Mouse (Mus musculus): ENCODE results near the gene Oaz1. TPM values are rescaled to one million over a fixed set of nuclear protein-coding genes. Genes with fewer than 3 reads are reported as not detected.
"Not testable (repeated sequence)": the region's sequence is repeated elsewhere in the genome, so short reads cannot be mapped to it uniquely, and the experiment has no call there.

Oaz1 gene
- polyA plus RNA-seq, 1 experiment from 2014 or later, result 1,564 TPM

DNA sequence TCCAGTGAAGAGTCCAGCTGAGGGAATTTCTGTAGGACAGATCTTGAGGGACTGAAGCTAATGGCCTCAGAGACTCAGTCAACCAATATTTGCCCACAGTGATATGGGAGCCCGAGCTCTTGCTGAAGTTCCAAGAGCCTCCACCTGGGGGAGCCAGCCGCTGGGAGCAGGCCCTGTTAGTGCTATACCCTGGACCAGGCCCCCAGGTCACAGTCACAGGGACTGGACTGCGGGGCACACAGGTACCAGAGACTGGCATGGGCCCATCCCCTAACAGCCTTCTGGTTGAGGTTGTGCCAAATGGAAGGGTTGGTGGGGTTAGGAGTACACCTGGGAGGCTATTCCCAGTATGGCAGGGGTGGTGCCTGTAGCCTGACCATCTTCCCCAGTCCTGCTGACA is 20.5 kb upstream of the Oaz1 start:
- Histone ChIP-seq H3K27me3 (peaks cover 53% of the 10 kb centered on the region), H3K4me3 (no peak overlapping the region), H3K4me1 (peaks cover 42% of the 10 kb centered on the region), H3K27ac (replicated peaks) (no peak overlapping the region), H3K4me2 (replicated peaks) (no peak overlapping the region), H3K9ac (replicated peaks) (no peak overlapping the region), H3K9me3 (no peaks in the 10 kb centered on the region), H3K36me3 (peaks cover 45% of the 10 kb centered on the region)
- 10% methylated on average over 3 of the region's 3 CpGs for whole genome bisulfite sequencing
- peak; percentile 39; the same call in 1 of the 2 replicates for ATAC-seq (ENCODE audit: low FRiP score, low read depth)

DNA sequence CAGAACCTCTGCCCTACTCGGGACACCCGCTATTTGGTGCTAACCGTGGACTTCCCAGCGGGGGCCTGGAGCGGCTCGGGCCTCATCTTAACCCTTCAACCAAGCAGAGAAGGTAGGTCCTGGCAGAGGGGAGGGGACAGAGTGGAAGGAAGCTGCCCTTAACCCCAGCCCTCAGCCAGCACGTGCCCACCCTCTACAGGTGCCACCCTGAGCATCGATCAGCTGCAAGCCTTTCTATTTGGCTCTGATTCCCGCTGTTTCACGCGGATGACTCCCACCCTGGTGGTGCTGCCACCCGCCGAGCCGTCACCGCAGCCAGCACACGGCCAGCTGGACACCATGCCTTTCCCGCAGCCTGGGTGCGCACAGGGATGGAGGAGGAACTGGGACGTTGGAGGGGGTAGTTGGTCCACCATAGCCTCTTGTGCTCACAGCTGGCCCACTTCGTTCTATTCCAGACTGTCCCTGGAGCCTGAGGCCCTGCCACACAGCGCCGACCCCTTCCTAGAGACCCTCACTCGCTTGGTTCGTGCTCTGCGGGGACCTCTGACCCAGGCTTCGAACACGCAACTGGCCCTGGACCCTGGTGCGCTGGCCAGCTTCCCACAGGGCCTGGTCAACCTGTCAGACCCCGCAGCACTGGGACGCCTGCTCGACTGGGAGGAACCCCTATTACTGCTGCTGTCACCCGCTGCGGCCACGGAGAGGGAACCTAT is 20.0 kb upstream of the Oaz1 start:
- Histone ChIP-seq H3K27ac (replicated peaks) (peak overlapping the region; percentile 83), H3K4me3 (peak overlapping the region; percentile 54), H3K36me3 (peaks cover 39% of the 10 kb centered on the region), H3K4me2 (replicated peaks) (peak overlapping the region; percentile 96), H3K9ac (replicated peaks) (peak overlapping the region; percentile 78), H3K4me1 (peaks cover 42% of the 10 kb centered on the region), H3K9me3 (no peaks in the 10 kb centered on the region), H3K27me3 (peaks cover 56% of the 10 kb centered on the region)
- ATAC-seq (ENCODE audit: low FRiP score, low read depth), result peak; percentile 16
- 39% methylated on average over 34 of the region's 34 CpGs for WGBS

DNA sequence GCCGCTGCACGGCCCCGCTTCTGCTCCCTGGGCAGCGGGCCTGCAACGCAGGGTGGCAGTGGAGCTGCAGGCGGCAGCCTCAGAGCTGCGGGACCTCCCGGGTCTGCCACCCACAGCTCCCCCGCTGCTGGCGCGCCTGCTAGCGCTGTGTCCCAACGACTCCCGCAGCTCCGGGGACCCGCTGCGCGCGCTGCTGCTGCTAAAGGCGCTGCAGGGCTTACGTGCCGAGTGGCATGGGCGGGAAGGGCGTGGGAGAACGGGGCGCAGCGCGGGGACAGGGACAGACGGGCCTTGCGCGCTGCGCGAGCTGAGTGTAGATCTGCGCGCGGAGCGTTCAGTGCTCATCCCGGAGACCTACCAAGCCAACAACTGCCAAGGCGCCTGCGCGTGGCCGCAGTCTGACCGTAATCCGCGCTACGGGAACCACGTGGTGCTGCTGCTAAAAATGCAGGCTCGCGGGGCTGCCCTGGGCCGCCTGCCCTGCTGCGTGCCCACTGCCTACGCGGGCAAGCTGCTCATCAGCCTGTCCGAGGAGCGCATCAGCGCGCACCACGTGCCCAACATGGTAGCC is 19.3 kb upstream of the Oaz1 start:
- WGBS, result under 1% methylated on average over 53 of the region's 58 CpGs
- peak; percentile 86 for ATAC-seq (ENCODE audit: low FRiP score, low read depth)
- Histone ChIP-seq H3K4me3 (peak overlapping the region; percentile 54), H3K27ac (replicated peaks) (peak overlapping the region; percentile 83), H3K36me3 (peaks cover 33% of the 10 kb centered on the region), H3K9ac (replicated peaks) (peak overlapping the region; percentile 78), H3K4me1 (peaks cover 42% of the 10 kb centered on the region), H3K4me2 (replicated peaks) (peak overlapping the region; percentile 96), H3K9me3 (no peaks in the 10 kb centered on the region), H3K27me3 (peaks cover 56% of the 10 kb centered on the region)

DNA sequence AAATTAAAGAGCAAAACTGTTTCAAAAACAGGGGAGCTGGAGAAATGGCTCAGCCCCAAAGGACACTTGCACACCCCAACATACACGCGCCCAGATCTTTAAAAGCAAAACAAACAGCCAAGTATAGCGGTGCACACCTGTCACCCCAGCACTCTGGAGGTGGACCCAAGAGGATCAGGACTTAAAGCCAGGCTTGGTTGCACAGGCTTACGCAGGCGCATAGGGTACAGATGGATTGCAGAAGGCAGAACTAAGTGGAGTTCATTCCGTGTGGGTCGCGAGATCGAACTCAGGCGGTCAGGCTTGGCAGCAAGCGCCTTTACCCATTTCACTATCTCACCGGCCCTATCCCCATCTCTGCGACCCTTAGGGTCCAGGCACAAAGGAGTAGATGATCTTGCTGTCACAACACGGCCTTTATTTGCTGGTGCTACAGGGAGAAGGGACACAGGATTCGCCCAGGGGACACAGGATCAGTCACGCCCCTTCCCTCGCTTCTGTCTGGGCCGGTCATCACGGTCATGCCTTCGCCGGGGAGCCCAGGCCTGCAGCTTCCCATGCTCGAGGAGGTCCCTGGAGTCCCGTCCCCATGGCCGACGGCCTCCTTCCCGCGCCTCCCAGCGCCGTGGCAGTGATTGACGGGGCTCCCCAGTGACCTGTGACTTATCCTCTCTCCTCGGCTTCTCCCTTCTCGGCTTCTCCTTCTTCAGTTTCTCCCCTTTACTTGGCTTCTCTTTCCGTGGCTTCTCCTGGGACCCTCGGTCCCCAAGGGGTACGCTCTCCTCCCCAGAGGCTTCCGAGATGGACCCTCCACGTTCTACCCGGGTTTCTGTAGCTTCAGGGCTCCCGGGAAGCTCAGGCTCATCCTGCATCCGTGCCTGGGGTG is 18.1 kb upstream of the Oaz1 start:
- Histone ChIP-seq H3K4me2 (replicated peaks) (peak overlapping the region; percentile 96), H3K9me3 (no peaks in the 10 kb centered on the region), H3K27ac (replicated peaks) (no peak overlapping the region; the same call in 1 of the 2 replicates), H3K4me3 (peak overlapping the region; percentile 14; the same call in 1 of the 2 replicates), H3K9ac (replicated peaks) (peak overlapping the region; percentile 78), H3K36me3 (peaks cover 21% of the 10 kb centered on the region), H3K27me3 (peaks cover 56% of the 10 kb centered on the region), H3K4me1 (peaks cover 42% of the 10 kb centered on the region)
- no peak for ATAC-seq (ENCODE audit: low FRiP score, low read depth)
- 14% methylated on average over 40 of the region's 40 CpGs for WGBS

DNA sequence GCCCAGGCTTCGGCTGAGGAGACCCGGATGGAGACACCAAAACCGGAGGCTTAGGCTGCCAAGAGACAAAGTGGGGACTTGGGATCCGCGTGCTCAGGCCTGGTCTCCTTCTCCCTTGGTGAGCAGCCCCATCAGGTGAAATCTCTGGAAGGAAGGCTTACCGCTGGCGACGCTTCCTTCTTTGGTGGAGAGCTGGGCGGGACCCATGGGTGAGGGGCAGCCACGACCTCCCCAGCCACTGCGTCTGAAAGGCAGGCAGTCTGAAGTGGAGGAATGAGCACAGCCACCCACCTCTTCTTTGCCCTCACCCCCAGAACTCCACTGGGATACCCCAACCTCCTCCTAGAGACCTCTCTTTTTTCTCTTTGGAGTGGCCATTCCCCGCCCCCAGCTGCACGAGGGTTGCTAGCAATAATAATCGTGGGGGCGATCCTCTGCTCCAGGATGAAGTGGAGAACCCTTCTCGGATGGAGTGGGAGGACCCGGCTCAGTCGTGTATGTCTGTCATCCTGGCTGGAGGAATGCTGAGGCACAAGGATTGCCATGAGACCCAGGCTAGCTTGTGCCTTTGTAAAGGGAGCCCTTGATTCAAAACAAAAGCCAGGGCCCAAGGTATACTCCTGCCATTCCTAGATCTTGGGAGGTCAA is 17.3 kb upstream of the Oaz1 start:
- Histone ChIP-seq H3K27me3 (peaks cover 56% of the 10 kb centered on the region), H3K4me3 (peak overlapping the region; percentile 14; the same call in 1 of the 2 replicates), H3K9me3 (no peaks in the 10 kb centered on the region), H3K4me2 (replicated peaks) (peak overlapping the region; percentile 96), H3K27ac (replicated peaks) (no peak overlapping the region), H3K36me3 (peaks cover 13% of the 10 kb centered on the region), H3K9ac (replicated peaks) (peak overlapping the region; percentile 39), H3K4me1 (peaks cover 42% of the 10 kb centered on the region)
- WGBS, result 11% methylated on average over 18 of the region's 18 CpGs
- no peak for ATAC-seq (ENCODE audit: low FRiP score, low read depth)

DNA sequence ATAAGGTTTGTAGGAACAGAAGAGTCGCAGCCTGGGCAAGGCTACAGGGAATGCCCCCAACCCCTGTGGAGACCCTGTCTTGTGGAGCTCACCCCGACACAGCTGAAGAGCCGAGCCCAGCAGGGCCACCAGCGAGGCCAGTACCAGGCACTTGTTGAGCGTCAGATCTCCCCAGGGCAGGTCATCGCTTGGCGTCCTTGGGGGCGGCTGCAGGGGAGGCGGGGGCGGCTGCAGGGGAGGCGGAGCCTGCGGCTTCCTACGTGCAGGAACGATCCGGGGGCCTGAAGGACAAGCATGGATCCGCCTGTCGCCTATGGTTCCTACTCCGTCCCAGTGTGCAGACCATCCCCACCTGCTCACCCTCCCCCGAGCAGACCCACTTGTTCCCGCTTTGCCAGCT is 16.4 kb upstream of the Oaz1 start:
- no peaks in the 10 kb centered on the region for H3K9me3 ChIP-seq
- H3K9ac ChIP-seq (replicated peaks), result no peak overlapping the region
- 4% methylated on average over 19 of the region's 20 CpGs for WGBS
- peaks cover 42% of the 10 kb centered on the region for H3K4me1 ChIP-seq
- H3K4me2 ChIP-seq (replicated peaks), result peak overlapping the region; percentile 14; the same call in 1 of the 2 replicates
- H3K27ac ChIP-seq (replicated peaks), result no peak overlapping the region
- ATAC-seq (ENCODE audit: low FRiP score, low read depth), result no peak
- H3K36me3 ChIP-seq, result peaks cover 4% of the 10 kb centered on the region; the same call in 1 of the 2 replicates
- H3K4me3 ChIP-seq, result no peak overlapping the region
- peaks cover 56% of the 10 kb centered on the region for H3K27me3 ChIP-seq

DNA sequence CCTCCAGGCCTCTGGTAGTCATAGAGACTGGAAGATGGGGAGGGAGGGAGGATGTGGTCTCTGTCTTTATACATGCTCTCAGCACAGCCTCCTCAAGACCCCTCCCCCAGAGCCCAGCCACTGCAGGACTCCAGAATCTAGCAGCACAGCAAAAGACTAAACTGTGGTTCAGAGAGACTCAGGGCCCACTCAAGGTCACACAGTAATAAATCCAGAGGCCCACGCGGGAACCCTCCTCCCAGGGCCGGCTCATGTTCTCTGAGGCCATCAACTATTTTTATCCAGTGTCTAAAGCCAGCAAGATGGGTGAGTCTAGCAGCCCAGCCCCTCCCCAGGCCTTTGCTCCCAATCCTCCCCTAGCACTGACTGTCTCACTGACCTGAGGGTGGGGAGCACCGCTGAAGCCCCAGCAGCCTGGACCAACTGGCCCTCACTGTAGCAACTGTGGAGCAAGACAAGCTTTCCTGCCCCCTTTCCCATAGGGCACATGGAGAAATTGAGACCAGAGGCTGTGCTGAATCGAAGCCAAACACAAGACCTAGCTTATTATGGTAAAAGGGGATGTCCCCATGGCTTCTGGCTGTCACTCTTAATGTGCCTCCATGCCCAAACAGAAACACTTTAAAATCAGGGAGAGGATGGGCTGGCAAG is 13.9 kb upstream of the Oaz1 start:
- no peak for ATAC-seq (ENCODE audit: low FRiP score, low read depth)
- H3K4me3 ChIP-seq, result no peak overlapping the region
- no peak overlapping the region for H3K4me2 ChIP-seq (replicated peaks)
- H3K9me3 ChIP-seq, result no peaks in the 10 kb centered on the region
- no peak overlapping the region for H3K27ac ChIP-seq (replicated peaks)
- 66% methylated on average over 5 of the region's 5 CpGs for WGBS
- H3K4me1 ChIP-seq, result peaks cover 25% of the 10 kb centered on the region
- H3K27me3 ChIP-seq, result peaks cover 33% of the 10 kb centered on the region
- 0 out of 2 replicates have a peak overlapping the region, but pooled peaks have one; percentile 2 for H3K9ac ChIP-seq (replicated peaks)
- H3K36me3 ChIP-seq, result no peaks in the 10 kb centered on the region

DNA sequence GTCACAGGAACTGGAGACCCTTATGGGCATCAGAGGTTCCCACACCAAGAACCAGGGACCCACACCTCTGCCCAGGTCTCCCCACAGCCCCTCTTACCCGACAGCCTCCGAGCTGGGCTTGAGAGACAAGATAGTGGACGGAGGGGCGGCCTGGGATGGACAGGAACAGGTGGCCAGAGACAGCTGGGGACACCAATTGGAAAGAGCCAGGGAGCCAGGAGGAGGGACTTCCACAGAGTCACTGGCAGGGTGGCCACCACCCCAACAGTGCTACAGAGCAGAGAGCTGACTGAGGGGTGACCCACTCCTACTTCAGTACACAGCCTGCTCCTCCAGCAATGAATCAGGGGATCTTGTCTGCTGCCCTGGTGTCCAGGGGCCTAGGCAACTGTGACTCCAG is 13.1 kb upstream of the Oaz1 start, which contains the start of gene Jsrp1:
Jsrp1 (minus strand) TSS at position 133 of the 400 bp plus-strand sequence.
- Histone ChIP-seq H3K9ac (replicated peaks) (0 out of 2 replicates have a peak within 1 kb of the TSS, but pooled peaks have one; percentile 2), H3K4me3 (no peak within 1 kb of the TSS), H3K9me3 (no peaks in the 10 kb centered on the region), H3K27me3 (peaks cover 26% of the 10 kb centered on the region), H3K36me3 (no peaks in the 10 kb centered on the region), H3K4me1 (peaks cover 17% of the 10 kb centered on the region), H3K4me2 (replicated peaks) (no peak within 1 kb of the TSS), H3K27ac (replicated peaks) (no peak within 1 kb of the TSS)
- 82% methylated on average over 4 of the region's 4 CpGs for WGBS
- ATAC-seq (ENCODE audit: low FRiP score, low read depth), result no peak

DNA sequence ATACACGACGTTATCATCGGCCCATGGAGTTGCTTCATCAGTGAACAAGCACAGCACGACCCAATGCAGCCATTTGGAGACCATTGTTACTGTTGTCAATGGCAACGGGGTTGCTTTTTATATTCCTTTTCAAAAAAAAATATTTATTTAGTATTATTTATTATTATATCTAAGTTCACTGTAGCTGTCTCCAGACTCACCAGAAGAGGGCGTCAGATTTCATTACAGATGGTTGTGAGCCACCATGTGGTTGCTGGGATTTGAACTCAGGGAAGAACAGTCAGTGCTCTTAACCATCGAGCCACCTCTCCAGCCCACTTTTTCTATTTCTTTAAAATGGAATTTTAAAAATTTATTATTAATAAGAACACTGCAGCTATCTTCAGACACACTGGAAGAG is 11.7 kb upstream of the Oaz1 start:
- no peak overlapping the region for H3K4me2 ChIP-seq (replicated peaks)
- no peak overlapping the region for H3K27ac ChIP-seq (replicated peaks)
- H3K27me3 ChIP-seq, result peaks cover 12% of the 10 kb centered on the region
- no peak overlapping the region for H3K9ac ChIP-seq (replicated peaks)
- no peaks in the 10 kb centered on the region for H3K9me3 ChIP-seq
- peaks cover 6% of the 10 kb centered on the region for H3K4me1 ChIP-seq
- H3K36me3 ChIP-seq, result no peaks in the 10 kb centered on the region
- no peak overlapping the region for H3K4me3 ChIP-seq
- 65% methylated on average over 7 of the region's 7 CpGs for WGBS
- no peak for ATAC-seq (ENCODE audit: low FRiP score, low read depth)

DNA sequence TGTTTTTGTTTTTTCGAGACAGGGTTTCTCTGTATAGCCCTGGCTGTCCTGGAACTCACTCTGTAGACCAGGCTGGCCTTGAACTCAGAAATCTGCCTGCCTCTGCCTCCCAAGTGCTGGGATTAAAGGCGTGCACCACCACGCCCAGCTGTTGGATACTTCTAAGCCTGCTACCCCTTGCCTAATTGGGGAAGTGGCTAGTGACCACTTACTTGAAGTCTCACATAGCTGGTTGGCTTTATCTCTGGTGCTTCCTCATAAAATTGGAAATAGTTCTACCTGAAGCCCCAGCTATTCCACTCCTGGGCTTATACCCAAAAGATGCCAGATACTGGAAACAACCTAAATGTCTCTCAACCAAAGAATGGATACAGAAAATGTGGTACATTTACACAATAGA is 10.2 kb upstream of the Oaz1 start:
- not testable (repeated sequence) for H3K27ac ChIP-seq (replicated peaks)
- 83% methylated on average over 3 of the region's 3 CpGs for WGBS

DNA sequence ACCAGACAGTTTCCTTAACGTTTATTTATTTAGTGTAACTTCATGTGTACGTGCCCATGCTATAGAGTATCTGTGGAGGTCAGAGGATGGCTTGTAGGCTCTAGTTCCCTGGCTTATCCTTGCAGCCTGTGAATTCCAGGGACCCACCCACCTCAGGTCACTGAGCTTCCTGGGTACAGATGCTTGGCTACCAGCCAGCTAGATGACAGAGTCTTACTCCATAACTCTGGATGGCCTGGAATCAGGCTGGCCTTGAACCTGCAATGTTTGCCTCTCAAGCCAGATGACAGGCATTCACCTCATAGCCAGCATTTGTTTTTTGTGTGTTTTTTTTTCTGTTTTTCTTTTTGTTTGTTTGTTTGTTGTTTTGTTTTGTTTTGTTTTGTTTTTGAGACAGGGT is 9.3 kb upstream of the Oaz1 start:
- no peaks in the 10 kb centered on the region; the same call in 1 of the 2 replicates for H3K27me3 ChIP-seq
- no peak overlapping the region for H3K4me2 ChIP-seq (replicated peaks)
- H3K4me3 ChIP-seq, result no peak overlapping the region
- no peak overlapping the region for H3K9ac ChIP-seq (replicated peaks)
- no peak overlapping the region for H3K27ac ChIP-seq (replicated peaks)
- WGBS, result 90% methylated on average over 2 of the region's 2 CpGs
- no peak for ATAC-seq (ENCODE audit: low FRiP score, low read depth)
- H3K9me3 ChIP-seq, result no peaks in the 10 kb centered on the region
- no peaks in the 10 kb centered on the region for H3K4me1 ChIP-seq
- H3K36me3 ChIP-seq, result no peaks in the 10 kb centered on the region

More for the DNA sequence above, 10.2 kb upstream of the Oaz1 start:
- ATAC-seq (ENCODE audit: low FRiP score, low read depth); H3K9ac ChIP-seq (replicated peaks); H3K36me3 ChIP-seq; H3K4me3 ChIP-seq; H3K4me1 ChIP-seq; H3K9me3 ChIP-seq; H3K4me2 ChIP-seq (replicated peaks); H3K27me3 ChIP-seq: not testable (repeated sequence)
